Mouse (Mus musculus) E14TG2a.4 (cell line): ENCODE measurements at regions not wholly inside any gene's neighbourhood (a gene's known extent, or its start where the extent isn't known, plus 50 kb on each side); places are given as distances from the start of the nearest gene placed in this dataset.

ENCODE experiments used
- CTCF ChIP-seq: conservative IDR thresholded peaks from 2 replicates; pipeline ENCODE4 v1.5.1; 2014; ENCODE audit warnings: low read length
- POU5F1 ChIP-seq: IDR thresholded peaks from 2 replicates; pipeline ENCODE4 v1.6.1; 2014; ENCODE audit warnings: low read length, borderline replicate concordance

GRCm38 (mm10) chr10:117544680-117545546 is 84.4 kb upstream of the Cpm start:
- no peak for TF ChIP-seq CTCF
- TF ChIP-seq POU5F1, result no peak
